Mouse (Mus musculus): Measurements from ENCODE around the gene Slc7a8.

Slc7a8 gene

DNA sequence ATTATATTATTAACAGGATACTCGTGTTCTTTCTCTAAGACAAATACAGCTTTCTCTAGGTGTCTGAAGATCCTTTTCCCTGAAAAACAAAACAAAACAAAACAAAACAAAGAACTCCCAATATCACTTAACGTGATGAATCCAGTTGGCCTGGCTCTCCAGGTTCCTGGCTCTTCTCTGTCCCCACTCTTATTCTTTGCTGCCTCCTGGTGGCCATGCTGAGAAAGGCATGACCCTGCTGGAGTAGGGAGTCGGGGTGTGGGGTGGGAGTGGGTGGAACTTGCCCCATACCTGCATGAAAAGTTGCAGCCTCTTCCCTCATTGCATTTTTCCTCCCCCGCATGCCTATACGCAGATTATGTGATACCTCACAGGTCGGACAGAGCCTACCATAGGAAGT lies 80.4 kb downstream of the Slc7a8 start:
- peak; percentile 59 for DNase-seq (ENCODE audit: low read depth, low spot score)

DNA sequence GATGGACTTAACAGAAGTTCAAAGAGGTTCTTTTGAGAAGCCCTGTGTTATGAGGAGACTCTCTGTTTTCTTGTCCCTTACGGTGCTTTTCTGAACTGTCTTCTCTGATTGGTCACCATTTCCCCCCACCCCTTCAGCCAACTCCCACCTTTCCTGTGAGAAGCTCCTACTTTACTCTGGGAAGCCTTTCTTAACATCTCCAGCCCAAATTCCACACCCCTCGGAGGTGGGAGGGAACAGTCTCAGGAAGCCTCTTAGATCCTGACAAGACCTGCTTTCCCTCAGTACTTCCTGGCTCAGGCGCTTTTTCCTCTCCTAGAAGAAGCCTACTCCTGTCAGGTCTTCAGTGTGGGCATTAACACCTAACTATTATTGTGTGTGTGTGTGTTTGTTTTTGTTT lies 82.2 kb downstream of the Slc7a8 start:
- no peak for DNase-seq (ENCODE audit: low read depth, low spot score)

DNA sequence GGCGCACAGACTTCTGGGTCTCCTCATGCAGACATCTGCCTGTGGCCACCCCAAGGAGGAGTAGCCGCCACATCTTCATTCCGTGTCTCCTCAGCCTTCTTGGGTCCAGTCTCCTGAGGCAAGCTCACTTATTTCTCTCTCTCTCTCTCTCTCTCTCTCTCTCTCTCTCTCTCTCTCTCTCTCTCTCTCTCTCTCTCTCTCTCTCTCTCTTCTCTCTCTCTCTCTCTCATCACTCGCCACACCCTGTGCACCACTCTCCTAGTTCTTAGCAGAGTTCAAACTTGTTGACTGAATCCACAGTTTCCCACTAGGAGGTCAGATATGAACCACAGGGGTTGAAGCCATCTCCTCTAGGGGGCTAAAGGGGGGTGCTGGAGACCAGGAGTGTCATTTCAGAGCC lies 83.0 kb downstream of the Slc7a8 start, which contains the start of gene Gm29776:
TSS of gene Gm29776 (minus strand) at position 101 of the 400 bp plus-strand sequence.
- no peak for DNase-seq (ENCODE audit: low read depth, low spot score)

DNA sequence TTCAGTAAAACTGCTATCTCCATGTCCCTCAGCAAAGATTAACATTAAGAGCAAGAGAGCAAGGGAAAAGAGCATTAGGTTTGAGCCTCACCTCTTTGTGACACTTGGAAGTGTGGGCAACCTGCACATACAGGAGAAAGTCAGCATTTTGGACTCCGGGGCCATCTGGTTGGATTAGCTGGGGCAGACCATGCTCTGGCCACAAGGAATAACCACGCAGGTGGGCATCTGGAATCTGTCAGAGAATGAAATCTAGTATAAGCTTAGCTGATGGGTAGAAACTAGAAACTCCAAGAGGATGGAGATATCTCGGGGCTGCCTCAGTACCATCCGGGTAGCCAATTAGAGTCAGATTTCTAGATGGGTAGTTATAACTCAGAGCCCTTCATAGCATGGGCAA lies 85.0 kb downstream of the Slc7a8 start:
- DNase-seq (ENCODE audit: low read depth, low spot score): no peak

DNA sequence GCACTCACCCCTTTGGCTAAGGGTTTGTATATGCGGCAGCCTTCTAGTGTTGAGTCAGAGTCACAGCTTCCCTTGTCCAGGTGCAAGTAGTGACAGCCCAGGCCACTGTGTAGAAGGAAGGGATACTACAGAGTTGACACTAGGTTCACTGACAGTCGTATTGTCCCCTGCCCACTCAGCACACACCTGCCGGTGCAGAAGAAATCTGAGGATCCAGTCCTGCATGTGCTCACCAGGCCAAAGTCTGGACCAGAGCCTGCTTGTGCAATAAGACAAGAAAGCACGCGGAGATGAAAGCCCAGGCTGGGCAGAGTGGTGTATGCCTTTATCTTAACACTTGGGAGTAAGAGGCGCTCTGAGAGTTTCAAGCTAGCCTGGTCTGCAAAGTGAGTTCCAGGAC lies 86.7 kb downstream of the Slc7a8 start:
- no peak for DNase-seq (ENCODE audit: low read depth, low spot score)

DNA sequence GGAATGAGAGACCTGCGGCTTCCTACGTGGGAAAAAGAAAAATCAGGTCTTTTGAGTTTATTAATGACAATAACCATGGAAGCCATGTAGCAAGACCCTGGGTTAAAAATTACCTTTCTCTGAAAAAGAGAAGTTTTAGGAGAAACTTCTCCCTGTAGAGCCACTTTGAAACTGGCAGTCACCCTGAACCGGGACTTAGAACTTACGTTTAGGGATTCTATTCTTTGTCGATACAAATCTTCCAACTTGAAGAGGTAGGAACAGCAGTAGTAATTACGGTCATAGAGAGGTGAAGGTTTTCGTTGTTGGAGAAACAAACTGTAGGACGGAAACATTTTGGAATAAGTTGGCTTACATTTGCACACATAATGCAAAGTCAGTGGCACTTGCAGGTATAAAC lies 94.5 kb downstream of the Slc7a8 start:
- DNase-seq (ENCODE audit: low read depth, low spot score): no peak

DNA sequence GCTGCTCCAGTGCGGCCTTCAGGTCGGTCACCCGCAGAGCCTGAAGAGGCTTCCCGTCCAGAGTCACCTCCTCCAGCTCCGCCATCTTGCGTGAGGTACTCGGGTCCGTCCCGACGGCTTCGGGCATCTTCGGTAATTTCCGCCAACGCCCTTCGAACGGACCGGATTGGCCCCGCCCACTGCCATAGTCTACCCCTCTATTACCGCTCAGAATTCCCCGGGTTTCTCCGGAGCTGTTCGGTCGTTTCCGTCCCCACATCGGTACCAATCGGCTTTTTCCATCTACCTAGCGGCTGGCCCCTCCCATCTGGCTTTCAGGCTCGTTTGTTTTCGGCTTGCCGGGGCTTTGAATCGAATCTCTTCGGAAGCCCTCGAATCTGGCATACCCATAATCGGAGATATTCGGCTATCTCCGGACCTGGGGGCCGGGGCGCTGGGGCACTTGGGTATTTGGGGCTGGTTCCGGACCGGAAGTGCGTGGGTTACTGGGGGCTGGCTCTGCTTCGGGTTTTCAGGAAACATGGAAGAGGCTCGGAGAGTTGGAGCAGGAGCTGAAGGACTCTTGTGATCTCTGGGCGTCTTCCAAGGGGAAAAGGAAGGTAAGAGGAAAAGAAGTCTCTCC lies 95.1 kb downstream of the Slc7a8 start, which contains the start of gene Acin1:
TSS of gene Acin1 (minus strand) at position 410 of the 622 bp plus-strand sequence.
- DNase-seq (ENCODE audit: low read depth, low spot score): peak; percentile 99

GRCm38 (mm10) chr14:54686063-54686521 lies 95.7 kb downstream of the Slc7a8 start, which contains the start of gene 1700123O20Rik:
1700123O20Rik (plus strand) TSS chr14:54686216.
- DNase-seq (ENCODE audit: low read depth, low spot score): peak; percentile 85

GRCm38 (mm10) chr14:54685471-54685870 lies 96.3 kb downstream of the Slc7a8 start:
- no peak for DNase-seq (ENCODE audit: low read depth, low spot score)

- no peak for DNase-seq (ENCODE audit: low read depth, low spot score)
These were observed 99.3 kb downstream of the Slc7a8 start for GRCm38 (mm10) chr14:54682396-54682795.

GRCm38 (mm10) chr14:54678657-54679304 lies 103.0 kb downstream of the Slc7a8 start:
- no peak for DNase-seq (ENCODE audit: low read depth, low spot score)

DNA sequence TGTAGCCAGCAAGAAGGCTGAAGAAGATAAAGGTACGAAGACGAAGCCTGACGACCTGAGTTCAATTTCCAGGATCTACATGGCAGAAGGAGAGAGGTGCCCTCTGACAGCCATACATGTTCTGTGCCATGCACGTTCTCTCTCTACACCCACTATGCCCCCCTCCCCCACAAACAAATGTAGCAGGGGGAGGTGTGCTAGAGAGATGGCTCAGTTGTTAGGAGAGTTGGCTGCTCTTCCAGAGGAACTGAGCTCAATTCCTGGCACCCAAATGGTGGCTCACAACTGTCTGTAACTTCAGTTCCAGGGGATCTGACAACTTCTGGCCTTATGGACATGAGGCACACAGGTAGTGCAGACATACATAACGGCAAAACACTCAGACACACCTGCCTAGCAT lies 105.5 kb downstream of the Slc7a8 start:
- no peak for DNase-seq (ENCODE audit: low read depth, low spot score)

- DNase-seq (ENCODE audit: low read depth, low spot score): no peak
These were observed 107.4 kb downstream of the Slc7a8 start for GRCm38 (mm10) chr14:54674317-54674716.
